Mouse (Mus musculus): ENCODE data around the gene Rp9.

- TF ChIP-seq CTCF (IDR thresholded peaks at IDR 0.05; ENCODE audit: low read depth): no peak
- TF ChIP-seq EP300 (IDR thresholded peaks at IDR 0.05; ENCODE audit: low read depth): no peak
Observed at GRCm38 (mm10) chr9:22497021-22497767, 27.7 kb upstream of the Rp9 start.
